Mouse (Mus musculus) MEL (cell line): ENCODE measurements around the gene Cyb5b.

Source experiments
- CTCF ChIP-seq, 3 experiments: IDR thresholded peaks in 2 of 3; conservative IDR thresholded peaks in 1 of 3; 2 replicates each; pipeline ENCODE4 v1.5.1; 2011 to 2012; ENCODE audit warnings: low read length in 3 of 3, low read depth in 2 of 3, mild to moderate bottlenecking in 2 of 3, improper control_type of control experiment in 1 of 3, inconsistent platforms in 1 of 3, mixed read lengths in 1 of 3, moderate library complexity in 1 of 3; ENCODE audit not compliant: control insufficient read depth in 1 of 3, insufficient read depth in 1 of 3, poor library complexity in 1 of 3, severe bottlenecking in 1 of 3
- E2F4 ChIP-seq: IDR thresholded peaks from 2 replicates; pipeline ENCODE4 v1.6.1; 2011; ENCODE audit warnings: low read depth, low read length, improper control_type of control experiment, borderline replicate concordance
- ELF1 ChIP-seq: IDR thresholded peaks from 2 replicates; pipeline ENCODE4 v1.6.1; 2014; ENCODE audit warnings: low read depth, mild to moderate bottlenecking, inconsistent platforms, low read length, improper control_type of control experiment, moderate library complexity
- GATA1 ChIP-seq: IDR thresholded peaks from 2 replicates; pipeline ENCODE4 v1.6.1; 2011; ENCODE audit warnings: low read depth, low read length, improper control_type of control experiment
- MXI1 ChIP-seq: IDR thresholded peaks from 2 replicates; pipeline ENCODE4 v1.6.1; 2011; ENCODE audit warnings: mild to moderate bottlenecking, low read depth, low read length, improper control_type of control experiment
- POLR2A ChIP-seq, 2 experiments: IDR thresholded peaks; 2 replicates each; pipeline ENCODE4 v1.6.1; 2011 to 2012; ENCODE audit warnings: low read length in 2 of 2, mild to moderate bottlenecking in 2 of 2, control low read depth in 1 of 2, improper control_type of control experiment in 1 of 2, low read depth in 1 of 2, moderate library complexity in 1 of 2; ENCODE audit not compliant: control insufficient read depth in 1 of 2, insufficient read depth in 1 of 2, poor library complexity in 1 of 2
- POLR2AphosphoS5 ChIP-seq: IDR thresholded peaks from 2 replicates; pipeline ENCODE4 v1.6.1; 2012; ENCODE audit warnings: low read depth, borderline replicate concordance, mild to moderate bottlenecking, inconsistent platforms, low read length, moderate library complexity, mixed read lengths
- RAD21 ChIP-seq: IDR thresholded peaks from 2 replicates; pipeline ENCODE4 v1.6.1; 2011; ENCODE audit warnings: mild to moderate bottlenecking, low read depth, low read length, improper control_type of control experiment
- SMC3 ChIP-seq: IDR thresholded peaks from 2 replicates; pipeline ENCODE4 v1.6.1; 2011; ENCODE audit warnings: low read depth, low read length, improper control_type of control experiment
- UBTF ChIP-seq: IDR thresholded peaks from 2 replicates; pipeline ENCODE4 v1.6.1; 2012; ENCODE audit warnings: low read depth, mild to moderate bottlenecking, inconsistent platforms, low read length, improper control_type of control experiment, moderate library complexity, borderline replicate concordance; ENCODE audit not compliant: insufficient read depth

DNA sequence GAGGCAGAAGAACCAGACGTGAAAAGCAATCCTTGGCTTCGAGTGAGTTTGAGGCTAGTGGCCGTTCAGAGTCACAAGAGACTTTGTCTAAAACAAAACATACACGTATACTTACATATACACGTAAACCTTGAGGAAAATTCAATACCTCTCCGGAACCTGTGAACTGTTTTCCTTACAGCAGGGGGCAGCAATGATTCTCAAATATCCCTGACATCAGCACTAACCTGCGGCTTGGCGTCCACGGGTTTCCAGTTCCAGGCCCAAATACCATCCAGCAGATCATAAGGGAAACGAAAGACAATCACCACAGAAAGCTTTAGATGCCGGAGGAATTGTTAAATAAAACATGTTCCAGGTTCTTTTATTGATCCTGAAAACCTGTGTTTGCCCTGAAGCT, 34.4 kb upstream of the Cyb5b start:
- no peak for TF ChIP-seq POLR2AphosphoS5
- TF ChIP-seq CTCF (IDR thresholded peaks at IDR 0.05 in 2 of 3, conservative IDR thresholded peaks at IDR 0.05 in 1 of 3; ENCODE audit: control insufficient read depth in 1 of 3, insufficient read depth in 1 of 3, low read depth in 2 of 3, low read length in 3 of 3, poor library complexity in 1 of 3, severe bottlenecking in 1 of 3) = peak; percentile 52 to 87 (median 55)
- no peak for TF ChIP-seq E2F4
- 0 out of 2 replicates have a peak, but pooled peaks have one; percentile 42 for TF ChIP-seq MXI1
- TF ChIP-seq UBTF = no peak
- no peak for TF ChIP-seq POLR2A (IDR thresholded peaks at IDR 0.05; ENCODE audit: control insufficient read depth in 1 of 2, insufficient read depth in 1 of 2, low read depth in 1 of 2, low read length in 2 of 2, poor library complexity in 1 of 2)
- peak; percentile 92 for TF ChIP-seq SMC3
- TF ChIP-seq ELF1 = no peak
- TF ChIP-seq GATA1 = no peak
- peak; percentile 78 for TF ChIP-seq RAD21
